ENCODE assay signal across 1 mouse cellular context in genomic region chr5:35705411-35705810, GRCm38 (mm10).
TF ChIP-seq lines count a peak whose summit lies in the region.

No protein-coding gene starts in this region.

TF ChIP-seq in CH12.LX, 34 proteins besides CTCF, POLR2A, EP300 and RAD21 (continued from another document):
- TF ChIP-seq ELF1 (IDR thresholded peaks at IDR 0.05; ENCODE audit: low read depth, low read length): no peak
- no peak for TF ChIP-seq MAX (IDR thresholded peaks at IDR 0.05; ENCODE audit: low read length)
